Mouse (Mus musculus): ENCODE measurements around the gene Hormad2. TPM values are rescaled to one million over a fixed set of nuclear protein-coding genes. Genes with fewer than 3 reads are reported as not detected.
A peak's percentile ranks its signal among the peaks of the same experiment; 100 is the strongest.

Gene Hormad2
- polyA plus RNA-seq, 1 experiment, result 0.10 TPM

DNA sequence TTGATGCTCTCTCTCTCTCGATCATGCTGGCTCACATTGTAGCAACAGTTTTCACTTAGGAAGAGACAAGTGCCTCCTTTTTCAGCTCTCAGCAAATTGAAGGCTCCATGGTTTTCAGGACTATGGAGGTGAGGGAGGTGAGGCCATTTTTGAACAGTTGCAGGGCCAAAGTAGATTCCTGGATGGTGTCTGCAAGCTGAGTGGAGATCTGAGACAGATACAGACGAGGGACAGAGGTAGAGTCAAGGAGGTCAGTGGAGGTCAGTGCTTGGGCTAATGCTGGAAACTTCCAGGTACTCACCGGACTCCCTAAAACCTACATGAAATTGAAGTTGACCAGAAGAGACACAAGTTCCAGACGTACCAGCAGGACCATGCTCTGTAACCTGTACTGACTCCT is 128.7 kb downstream of the Hormad2 start:
- TF ChIP-seq CTCF (IDR thresholded peaks at IDR 0.05; ENCODE audit: borderline replicate concordance, extremely low read depth, insufficient read depth, insufficient read length), result no peak
- TF ChIP-seq POLR2A (IDR thresholded peaks at IDR 0.05; ENCODE audit: borderline replicate concordance, extremely low read depth, insufficient read depth, insufficient read length, poor library complexity, severe bottlenecking), result no peak
- DNase-seq (ENCODE audit: low read depth), result no peak

DNA sequence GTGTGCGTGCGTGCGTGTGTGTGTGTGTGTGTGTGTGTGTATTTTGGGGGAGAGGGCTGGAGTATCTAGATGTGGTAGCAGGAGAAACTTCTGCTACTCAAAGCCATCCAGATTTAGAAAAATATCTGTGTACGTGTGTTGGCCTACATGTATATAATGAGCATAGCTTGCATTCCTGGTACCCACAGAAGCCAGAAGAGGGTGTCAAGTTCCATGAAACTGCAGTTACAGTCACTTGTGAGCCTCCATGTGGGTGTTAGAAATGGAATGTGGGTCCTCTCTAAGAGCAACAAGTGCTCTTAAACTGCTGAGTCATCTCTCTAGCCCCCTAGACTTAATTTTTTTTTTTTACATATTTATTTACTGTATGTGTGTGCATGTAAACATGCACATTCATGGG is 130.6 kb downstream of the Hormad2 start:
- no peak for DNase-seq (ENCODE audit: low read depth)
- TF ChIP-seq CTCF (IDR thresholded peaks at IDR 0.05; ENCODE audit: borderline replicate concordance, extremely low read depth, insufficient read depth, insufficient read length) (no peak), POLR2A (IDR thresholded peaks at IDR 0.05; ENCODE audit: borderline replicate concordance, extremely low read depth, insufficient read depth, insufficient read length, poor library complexity, severe bottlenecking) (no peak)

DNA sequence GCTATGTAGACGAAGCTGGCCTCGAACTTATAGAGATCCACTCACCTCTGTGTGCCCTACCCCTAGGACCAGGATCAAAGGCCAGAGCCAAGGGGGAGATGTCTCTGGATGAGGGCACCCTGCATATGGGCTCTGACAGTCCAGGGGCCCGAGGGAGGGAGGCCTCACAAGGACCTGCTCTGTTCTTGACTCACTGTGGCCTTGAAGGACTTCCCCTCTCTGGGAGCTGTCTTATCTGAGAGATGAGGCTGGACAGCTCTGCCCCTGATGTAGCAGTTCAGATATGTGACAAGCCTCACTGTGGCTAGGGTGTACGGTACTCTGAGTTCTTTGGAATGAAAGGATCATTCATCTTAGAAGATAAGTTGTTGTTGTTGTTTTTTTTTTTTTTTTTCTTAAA is 131.3 kb downstream of the Hormad2 start:
- no peak for DNase-seq (ENCODE audit: low read depth)

DNA sequence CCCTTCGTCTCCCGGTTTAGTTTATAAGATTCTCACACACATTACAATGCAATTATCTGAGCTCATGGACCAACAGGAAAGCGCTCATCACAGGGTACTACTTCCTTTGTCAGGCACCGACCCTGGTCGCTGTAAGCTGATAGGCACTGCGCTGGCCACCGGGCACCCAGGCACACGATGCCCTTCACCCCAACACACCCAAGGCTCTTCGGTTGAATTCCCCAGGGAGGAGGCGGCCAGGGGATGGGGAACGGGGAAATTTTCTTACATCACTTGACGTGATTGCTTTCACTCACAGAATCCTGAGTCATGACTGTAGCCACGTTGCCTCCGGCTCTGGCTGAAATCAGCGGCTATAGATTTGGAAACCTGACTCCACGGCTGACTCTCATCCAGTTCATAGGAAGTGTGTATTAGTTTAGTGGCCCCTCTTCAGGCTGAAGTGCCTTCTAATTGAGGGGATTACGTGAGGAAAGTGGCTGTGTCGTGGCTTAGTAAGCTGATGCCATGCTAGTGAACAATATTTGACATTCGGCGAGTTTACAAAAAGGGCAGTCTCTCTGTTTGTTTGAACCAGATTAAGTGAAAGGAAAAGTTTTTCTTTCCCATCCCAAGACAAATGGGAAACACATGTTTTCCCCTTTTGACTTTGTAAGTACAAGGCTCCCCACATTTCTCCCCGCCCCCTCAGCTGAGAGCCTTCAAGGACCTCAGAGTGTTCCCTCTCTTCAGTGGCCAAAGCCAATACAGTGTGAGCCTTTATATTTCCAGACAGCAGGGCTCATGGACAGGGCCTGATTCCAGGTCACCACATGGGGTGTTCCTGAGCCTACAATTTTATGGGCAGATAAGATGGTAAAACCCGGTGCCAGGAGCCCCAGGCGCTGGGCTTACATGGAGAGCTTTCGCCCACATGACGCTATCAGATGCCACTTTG is 132.1 kb downstream of the Hormad2 start:
- TF ChIP-seq CTCF (IDR thresholded peaks at IDR 0.05; ENCODE audit: borderline replicate concordance, extremely low read depth, insufficient read depth, insufficient read length) (no peak), POLR2A (IDR thresholded peaks at IDR 0.05; ENCODE audit: borderline replicate concordance, extremely low read depth, insufficient read depth, insufficient read length, poor library complexity, severe bottlenecking) (no peak)
- peak; percentile 48 for DNase-seq (ENCODE audit: low read depth)

More for the DNA sequence above, 131.3 kb downstream of the Hormad2 start:
- TF ChIP-seq CTCF (IDR thresholded peaks at IDR 0.05; ENCODE audit: borderline replicate concordance, extremely low read depth, insufficient read depth, insufficient read length) (no peak), POLR2A (IDR thresholded peaks at IDR 0.05; ENCODE audit: borderline replicate concordance, extremely low read depth, insufficient read depth, insufficient read length, poor library complexity, severe bottlenecking) (no peak)

DNA sequence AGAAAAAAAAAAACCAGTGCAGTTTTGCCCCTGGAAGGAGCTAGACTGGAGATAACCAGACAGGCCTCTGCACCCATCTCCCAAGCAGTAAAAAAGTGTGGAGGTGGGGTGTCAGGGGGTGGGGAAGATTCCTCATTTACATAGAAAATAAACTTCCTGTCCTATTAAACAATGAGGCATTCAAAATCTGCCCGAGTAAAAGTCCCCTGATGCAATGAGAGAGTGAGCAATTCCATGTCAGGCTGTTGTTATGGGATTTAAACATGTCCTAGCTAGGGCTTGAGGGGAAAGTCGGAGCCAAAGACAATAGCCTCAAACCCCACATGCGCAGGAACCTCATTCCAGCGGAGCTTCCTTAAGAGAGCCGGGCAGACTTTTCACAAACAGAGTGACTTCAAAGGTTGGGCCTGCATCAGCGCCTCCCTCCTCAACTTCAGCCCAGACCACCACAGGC is 132.8 kb downstream of the Hormad2 start:
- peak; percentile 41 for DNase-seq (ENCODE audit: low read depth)
- TF ChIP-seq POLR2A (IDR thresholded peaks at IDR 0.05; ENCODE audit: borderline replicate concordance, extremely low read depth, insufficient read depth, insufficient read length, poor library complexity, severe bottlenecking), result no peak
- no peak for TF ChIP-seq CTCF (IDR thresholded peaks at IDR 0.05; ENCODE audit: borderline replicate concordance, extremely low read depth, insufficient read depth, insufficient read length)

DNA sequence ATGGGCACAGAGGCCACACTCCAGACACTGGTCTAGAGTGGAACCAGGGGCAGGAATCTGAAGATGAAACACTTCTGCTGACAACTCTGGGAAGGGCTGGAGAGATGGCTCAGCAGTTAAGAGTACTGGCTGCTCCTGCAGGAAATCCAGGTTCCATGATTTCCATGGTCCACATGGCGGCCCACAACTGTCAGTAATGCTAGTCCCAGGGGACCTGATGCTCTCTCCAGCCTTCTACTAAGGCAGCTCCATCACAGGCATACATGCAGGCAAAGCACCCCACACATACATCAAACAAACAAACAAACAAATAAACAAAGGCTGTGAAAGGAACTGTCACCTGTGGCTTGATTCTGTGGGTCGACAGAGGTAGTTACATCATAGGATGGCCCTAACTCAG is 134.8 kb downstream of the Hormad2 start:
- peak; percentile 45 for DNase-seq (ENCODE audit: low read depth)
- TF ChIP-seq POLR2A (IDR thresholded peaks at IDR 0.05; ENCODE audit: borderline replicate concordance, extremely low read depth, insufficient read depth, insufficient read length, poor library complexity, severe bottlenecking) (no peak), CTCF (IDR thresholded peaks at IDR 0.05; ENCODE audit: borderline replicate concordance, extremely low read depth, insufficient read depth, insufficient read length) (no peak)

DNA sequence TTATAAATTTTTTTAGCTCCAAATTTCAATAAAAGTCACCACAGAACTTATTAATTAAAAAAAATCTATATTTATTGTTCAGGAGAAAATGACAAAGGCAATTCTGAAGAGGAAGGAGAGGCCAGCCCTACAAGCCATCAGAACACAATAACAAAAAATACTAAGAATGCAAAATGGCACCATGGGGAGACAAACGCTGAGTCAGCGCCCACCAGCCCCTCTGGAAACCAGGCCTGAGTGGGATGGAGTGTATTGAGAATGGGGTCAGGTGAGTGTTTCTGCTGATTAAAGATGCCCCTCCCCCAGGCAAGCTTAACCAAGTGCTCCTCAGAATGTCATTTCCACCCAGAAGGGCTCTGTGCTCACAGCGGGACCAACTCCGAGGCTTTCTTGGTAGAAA is 135.8 kb downstream of the Hormad2 start:
- DNase-seq (ENCODE audit: low read depth), result no peak
- no peak for TF ChIP-seq POLR2A (IDR thresholded peaks at IDR 0.05; ENCODE audit: borderline replicate concordance, extremely low read depth, insufficient read depth, insufficient read length, poor library complexity, severe bottlenecking)
- TF ChIP-seq CTCF (IDR thresholded peaks at IDR 0.05; ENCODE audit: borderline replicate concordance, extremely low read depth, insufficient read depth, insufficient read length), result no peak

DNA sequence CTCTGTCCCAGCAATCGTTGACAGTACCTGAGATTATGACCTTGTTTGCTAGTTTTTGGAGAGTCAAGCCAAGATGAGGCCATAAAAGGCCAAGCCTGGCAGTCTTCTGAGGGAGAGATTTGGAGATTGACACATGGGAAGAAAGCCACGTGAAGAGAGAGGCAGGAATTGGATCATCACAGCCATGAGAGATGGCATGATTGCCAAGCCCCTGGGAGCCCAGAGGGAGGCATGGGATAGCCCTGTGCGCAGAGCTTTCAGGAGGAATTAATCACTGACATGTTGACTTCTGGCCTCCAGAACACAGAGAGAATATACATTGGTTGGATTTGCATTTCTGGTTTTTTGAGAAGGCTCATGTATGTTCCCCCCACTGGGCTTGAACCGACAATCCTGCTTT is 136.7 kb downstream of the Hormad2 start:
- TF ChIP-seq POLR2A (IDR thresholded peaks at IDR 0.05; ENCODE audit: borderline replicate concordance, extremely low read depth, insufficient read depth, insufficient read length, poor library complexity, severe bottlenecking) (no peak), CTCF (IDR thresholded peaks at IDR 0.05; ENCODE audit: borderline replicate concordance, extremely low read depth, insufficient read depth, insufficient read length) (no peak)
- DNase-seq (ENCODE audit: low read depth), result no peak

DNA sequence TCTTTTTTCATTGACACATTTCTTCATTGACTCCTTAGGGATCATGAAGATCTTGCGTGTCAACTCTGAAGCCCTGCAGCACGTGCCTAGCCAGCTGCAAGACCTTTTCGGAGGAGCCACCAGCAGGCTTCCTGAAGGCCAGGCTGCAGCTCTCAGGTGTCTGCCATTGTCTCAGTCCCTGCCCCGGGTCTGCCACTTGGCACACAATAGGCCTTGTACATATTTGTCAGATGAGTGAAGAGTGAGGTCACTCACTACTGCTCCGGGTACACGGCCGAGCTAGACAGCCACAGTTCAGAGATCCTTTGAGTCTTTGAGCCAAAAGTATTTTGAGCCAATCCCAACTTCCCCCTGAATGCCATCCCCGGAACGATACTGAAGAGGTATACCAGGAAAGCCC is 137.9 kb downstream of the Hormad2 start:
- no peak for TF ChIP-seq POLR2A (IDR thresholded peaks at IDR 0.05; ENCODE audit: borderline replicate concordance, extremely low read depth, insufficient read depth, insufficient read length, poor library complexity, severe bottlenecking)
- no peak for DNase-seq (ENCODE audit: low read depth)

DNA sequence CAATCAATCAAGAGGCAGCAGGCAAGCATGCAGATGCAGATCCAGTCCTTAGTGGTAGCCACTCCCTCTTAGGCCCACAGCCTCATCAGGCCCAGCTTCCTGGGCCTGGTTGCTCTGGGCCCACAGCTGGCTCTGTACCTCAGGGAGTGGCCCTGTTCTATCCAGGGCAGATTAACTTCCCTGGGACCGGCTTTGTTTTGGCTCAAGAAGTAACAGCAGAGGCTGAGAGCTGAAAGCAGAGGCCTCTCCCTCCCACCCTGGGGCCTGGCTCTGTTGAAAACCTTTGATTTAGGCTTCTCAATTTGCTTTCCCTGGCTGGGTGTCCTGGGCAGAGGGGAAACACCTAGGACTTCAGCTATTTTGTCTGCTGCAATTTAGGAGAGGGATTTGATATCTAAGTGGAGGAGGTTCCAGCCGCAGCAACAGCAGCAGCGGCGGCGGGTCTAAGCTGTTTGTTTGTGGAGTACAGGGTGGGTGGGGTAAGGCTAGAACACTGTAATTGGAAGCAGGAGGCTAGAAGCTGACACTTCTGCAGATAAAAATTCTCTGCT is 138.5 kb downstream of the Hormad2 start:
- DNase-seq (ENCODE audit: low read depth), result no peak
- TF ChIP-seq POLR2A (IDR thresholded peaks at IDR 0.05; ENCODE audit: borderline replicate concordance, extremely low read depth, insufficient read depth, insufficient read length, poor library complexity, severe bottlenecking) (no peak), CTCF (IDR thresholded peaks at IDR 0.05; ENCODE audit: borderline replicate concordance, extremely low read depth, insufficient read depth, insufficient read length) (no peak)

DNA sequence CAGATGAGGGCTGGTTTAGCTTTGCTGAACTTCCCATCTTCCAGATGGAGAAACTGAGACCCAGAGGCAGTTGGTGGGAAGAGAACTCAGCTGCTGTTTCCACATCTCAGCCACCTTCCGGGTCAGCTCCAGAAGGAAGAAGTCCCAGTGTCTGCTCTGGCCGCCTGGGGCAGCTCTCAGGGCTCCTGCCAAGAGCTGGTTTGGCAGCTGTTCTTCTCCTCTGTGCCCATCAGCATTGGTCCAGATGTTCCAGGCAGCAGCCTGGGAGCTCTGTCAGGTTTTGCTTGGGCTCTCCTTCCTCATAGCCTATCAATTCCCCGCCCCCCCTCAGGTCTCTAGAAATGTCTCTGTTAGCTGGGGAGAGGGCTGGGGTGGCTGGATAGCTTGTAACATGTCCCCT is 140.2 kb downstream of the Hormad2 start:
- DNase-seq (ENCODE audit: low read depth), result no peak
- TF ChIP-seq CTCF (IDR thresholded peaks at IDR 0.05; ENCODE audit: borderline replicate concordance, extremely low read depth, insufficient read depth, insufficient read length) (no peak), POLR2A (IDR thresholded peaks at IDR 0.05; ENCODE audit: borderline replicate concordance, extremely low read depth, insufficient read depth, insufficient read length, poor library complexity, severe bottlenecking) (no peak)
